17 mouse cellular contexts compared by ENCODE assay signal in the genomic region with DNA sequence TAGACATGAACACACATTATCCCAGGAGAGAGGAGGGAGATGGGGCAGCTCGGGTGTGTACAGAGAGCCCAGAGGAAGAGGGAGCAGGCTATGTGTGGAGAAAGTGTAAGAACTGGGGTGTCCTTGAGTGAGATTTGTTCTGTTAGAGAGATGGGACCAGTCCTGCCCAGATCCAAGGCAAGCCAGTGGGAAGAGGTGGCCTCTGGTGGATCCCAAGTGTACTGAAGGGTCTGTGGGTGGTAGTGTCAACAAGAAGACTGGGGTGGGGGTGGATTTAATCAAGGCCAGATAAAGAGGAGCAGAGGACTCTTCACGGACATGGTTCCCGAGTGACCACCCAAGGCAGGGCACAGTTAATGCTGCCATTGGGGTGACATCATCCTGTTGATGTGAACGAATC. TPM values are rescaled to one million over a fixed set of nuclear protein-coding genes. Genes with fewer than 3 reads are reported as not detected.
DNase-seq lines count a peak whose midpoint lies in the region; ATAC-seq and TF ChIP-seq lines count a peak whose summit lies in the region.
"Had no signal": no experiment of that assay in that cellular context is flagged by ENCODE, and none has a peak within 500 bp of the region (broad histone marks: within the 10 kb centered on the region; RNA-seq: fewer than 3 reads in every experiment).

No protein-coding gene starts in this region.

- H3K36me3 ChIP-seq in hindbrain, postnatal 0 days (ENCODE audit: insufficient read depth, low read length) = peaks cover 43% of the 10 kb centered on the region; the same call in 1 of the 2 replicates
- H3K36me3 ChIP-seq in hindbrain, embryonic 11.5 days (ENCODE audit: control insufficient read depth, insufficient read depth, low read length) = peaks cover 8% of the 10 kb centered on the region; the same call in 1 of the 2 replicates
- H3K36me3 ChIP-seq in lung, embryonic 16.5 days (ENCODE audit: control insufficient read depth, insufficient read depth, low read length) = peaks cover 29% of the 10 kb centered on the region
- H3K36me3 ChIP-seq in limb, embryonic 10.5 days = peaks cover 86% of the 10 kb centered on the region
- H3K36me3 ChIP-seq: liver, embryonic 12.5 days had no signal

- TF ChIP-seq POLR2A in lung, adult 2 months (IDR thresholded peaks at IDR 0.05; ENCODE audit: borderline replicate concordance, extremely low read depth, low read depth, low read length) = no peak

- H3K9ac ChIP-seq in hindbrain, postnatal 0 days (replicated peaks; ENCODE audit: low read length) = no peak overlapping the region
- no peak overlapping the region for H3K9ac ChIP-seq in hindbrain, embryonic 11.5 days (ENCODE audit: low read depth, low read length)
- no peak overlapping the region for H3K9ac ChIP-seq in lung, embryonic 16.5 days (ENCODE audit: low read length)
- H3K9ac ChIP-seq: embryonic facial prominence, embryonic 13.5 days; liver, embryonic 12.5 days had no signal

- no peaks in the 10 kb centered on the region for H3K4me1 ChIP-seq in hindbrain, postnatal 0 days (ENCODE audit: insufficient read depth, low read length)
- H3K4me1 ChIP-seq in hindbrain, embryonic 11.5 days (replicated peaks; ENCODE audit: control insufficient read depth, insufficient read depth, low read length) = no peaks in the 10 kb centered on the region
- H3K4me1 ChIP-seq in lung, embryonic 16.5 days (replicated peaks; ENCODE audit: control insufficient read depth, insufficient read depth, low read length) = peaks cover 25% of the 10 kb centered on the region
- no peaks in the 10 kb centered on the region for H3K4me1 ChIP-seq in lung, adult 2 months (ENCODE audit: control insufficient read depth, insufficient read depth, low read length)
- H3K4me1 ChIP-seq in limb, embryonic 10.5 days = peaks cover 4% of the 10 kb centered on the region; the same call in 1 of the 2 replicates
- H3K4me1 ChIP-seq: liver, embryonic 12.5 days had no signal

- no peak for DNase-seq in gastrocnemius, adult 2 months
- DNase-seq in gastrocnemius, postnatal 10 days = no peak
- DNase-seq in hindbrain, postnatal 0 days (ENCODE audit: low spot score) = no peak
- DNase-seq in hindbrain, embryonic 11.5 days (ENCODE audit: low spot score) = no peak
- DNase-seq in lung, adult 2 months = no peak
- no peak for DNase-seq in thymus, postnatal 0 days (ENCODE audit: low spot score)
- no peak for DNase-seq in limb, embryonic 10.5 days (ENCODE audit: low spot score)
- DNase-seq: cerebellum, adult 9-11 months; kidney, adult 8-10 months; right cerebral cortex, postnatal 25 days; thymus, postnatal 14 days had no signal

- peak overlapping the region; percentile 77 for H3K27ac ChIP-seq in gastrocnemius, adult 2 months
- H3K27ac ChIP-seq in hindbrain, postnatal 0 days = no peak overlapping the region
- no peak overlapping the region for H3K27ac ChIP-seq in hindbrain, embryonic 11.5 days (ENCODE audit: low read depth, low read length)
- peak overlapping the region; percentile 58; the same call in 1 of the 2 replicates for H3K27ac ChIP-seq in lung, embryonic 16.5 days (ENCODE audit: low read length)
- H3K27ac ChIP-seq in limb, embryonic 10.5 days = no peak overlapping the region
- H3K27ac ChIP-seq: liver, embryonic 12.5 days had no signal

- intact Hi-C loops in gastrocnemius, adult 2 months (cut with DNase I) = no loop called here

- no peak overlapping the region for H3K4me2 ChIP-seq in hindbrain, postnatal 0 days (ENCODE audit: low read depth, low read length)
- H3K4me2 ChIP-seq in hindbrain, embryonic 11.5 days (replicated peaks; ENCODE audit: low read depth, low read length) = no peak overlapping the region
- H3K4me2 ChIP-seq in lung, embryonic 16.5 days (ENCODE audit: low read depth, low read length) = no peak overlapping the region
- H3K4me2 ChIP-seq: embryonic facial prominence, embryonic 13.5 days; liver, embryonic 12.5 days had no signal

- no peak overlapping the region for H3K4me3 ChIP-seq in gastrocnemius, adult 2 months
- H3K4me3 ChIP-seq in hindbrain, postnatal 0 days (ENCODE audit: low read length) = no peak overlapping the region
- no peak overlapping the region for H3K4me3 ChIP-seq in hindbrain, embryonic 11.5 days (ENCODE audit: low read depth, low read length)
- H3K4me3 ChIP-seq in lung, embryonic 16.5 days (ENCODE audit: low read length) = no peak overlapping the region
- H3K4me3 ChIP-seq in lung, adult 2 months (replicated peaks; ENCODE audit: extremely low read depth, low read depth, low read length) = no peak overlapping the region
- no peak overlapping the region for H3K4me3 ChIP-seq in limb, embryonic 10.5 days
- H3K4me3 ChIP-seq: embryonic facial prominence, embryonic 13.5 days; liver, embryonic 12.5 days; midbrain, embryonic 10.5 days had no signal

- no peaks in the 10 kb centered on the region for H3K9me3 ChIP-seq in hindbrain, postnatal 0 days (ENCODE audit: low read length)
- H3K9me3 ChIP-seq in hindbrain, embryonic 11.5 days (ENCODE audit: control insufficient read depth, low read length) = no peaks in the 10 kb centered on the region
- H3K9me3 ChIP-seq in lung, embryonic 16.5 days (ENCODE audit: control insufficient read depth, low read length) = 0 out of 2 replicates have a peak, but pooled peaks cover 3% of the 10 kb centered on the region
- H3K9me3 ChIP-seq in limb, embryonic 10.5 days (replicated peaks) = no peaks in the 10 kb centered on the region
- H3K9me3 ChIP-seq: embryonic facial prominence, embryonic 13.5 days; liver, embryonic 12.5 days; midbrain, embryonic 10.5 days had no signal

- WGBS in hindbrain, postnatal 0 days = 77% methylated on average over 4 of the region's 4 CpGs
- 75% methylated on average over 4 of the region's 4 CpGs for WGBS in hindbrain, embryonic 11.5 days
- WGBS in lung, embryonic 16.5 days = 62% methylated on average over 4 of the region's 4 CpGs
- 65% methylated on average over 4 of the region's 4 CpGs for WGBS in lung, adult 2 months
- 88% methylated on average over 4 of the region's 4 CpGs for WGBS in limb, embryonic 10.5 days

- TF ChIP-seq CTCF in gastrocnemius, adult 2 months (IDR thresholded peaks at IDR 0.05) = no peak
- TF ChIP-seq CTCF in hindbrain, postnatal 0 days (IDR thresholded peaks at IDR 0.05; ENCODE audit: low read depth) = peak; percentile 53
- no peak for TF ChIP-seq CTCF in lung, adult 2 months (IDR thresholded peaks at IDR 0.05; ENCODE audit: insufficient read depth, low read length)

- no peaks in the 10 kb centered on the region for H3K27me3 ChIP-seq in hindbrain, postnatal 0 days (ENCODE audit: insufficient read depth, low read length)
- no peaks in the 10 kb centered on the region for H3K27me3 ChIP-seq in hindbrain, embryonic 11.5 days (ENCODE audit: control insufficient read depth, insufficient read depth, low read length)
- no peaks in the 10 kb centered on the region for H3K27me3 ChIP-seq in lung, embryonic 16.5 days (ENCODE audit: control insufficient read depth, insufficient read depth, low read depth, low read length)
- H3K27me3 ChIP-seq in limb, embryonic 10.5 days (ENCODE audit: low read depth, poor library complexity, severe bottlenecking) = no peaks in the 10 kb centered on the region
- H3K27me3 ChIP-seq: CH12.LX; embryonic facial prominence, embryonic 13.5 days; liver, embryonic 12.5 days had no signal

- 0 out of 2 replicates have a peak, but pooled peaks have one; percentile 38 for ATAC-seq in hindbrain, postnatal 0 days
- ATAC-seq in hindbrain, embryonic 11.5 days (ENCODE audit: low FRiP score) = no peak
- ATAC-seq in lung, embryonic 16.5 days (ENCODE audit: low read depth) = no peak
- ATAC-seq: hindbrain, embryonic 16.5 days; liver, embryonic 12.5 days had no signal

RNA-seq across cellular contexts. Expression of a gene that starts 54.3 kb away (rescaled TPM):
- total RNA-seq in gastrocnemius, adult 2 months (2021) = 1 to 10 TPM; 7.4 to 8.3 TPM
- total RNA-seq in gastrocnemius, postnatal 10 days (2021) = 10 to 100 TPM; 18.6 to 25.9 TPM
- total RNA-seq in hindbrain, postnatal 0 days (2014; rRNA removed) = 59.7 and 89.4 TPM in 2 replicates
- 38.2 and 43.6 TPM in 2 replicates for polyA plus RNA-seq in hindbrain, postnatal 0 days (2015; fragmentation: Nextera tagmentation; extraction: Ambion mirVana)
- polyA plus RNA-seq in hindbrain, embryonic 11.5 days (2014; fragmentation: Nextera tagmentation; extraction: Ambion mirVana) = 55.7 and 58.2 TPM in 2 replicates
- 19.4 and 20.8 TPM in 2 replicates for polyA plus RNA-seq in lung, embryonic 16.5 days (2015; fragmentation: Nextera tagmentation; extraction: Ambion mirVana)
- 13.7 and 19.7 TPM in 2 replicates for polyA plus RNA-seq in lung, adult 2 months (2012; rRNA removed)
- polyA plus RNA-seq in thymus, postnatal 0 days (2015; fragmentation: Nextera tagmentation; extraction: Ambion mirVana) = 6.1 and 6.6 TPM in 2 replicates
- polyA plus RNA-seq in limb, embryonic 10.5 days (2016; fragmentation: Nextera tagmentation; extraction: Ambion mirVana) = 13.6 and 15.1 TPM in 2 replicates

Comparison
In these comparisons a context has a peak if more than half of its experiments do, and no peak if none do; other contexts are left out.
1. H3K27ac ChIP-seq: peak in gastrocnemius, adult 2 months (single experiment) and lung, embryonic 16.5 days (single experiment); none in hindbrain, postnatal 0 days (single experiment), hindbrain, embryonic 11.5 days (single experiment) and limb, embryonic 10.5 days (single experiment).